Mouse (Mus musculus) liver, embryonic 15.5 days (tissue): Measurements from ENCODE around the gene Carmil2. TPM values are rescaled to one million over a fixed set of nuclear protein-coding genes. Genes with fewer than 3 reads are reported as not detected.

Source experiments
- ATAC-seq: fragments of 200-750 bp; cut with Nextera tagmentation; 2 replicates; pipeline ENCODE4 v1.8.0; 2017; ENCODE audit warnings: moderate number of reproducible peaks, mild to moderate bottlenecking, moderate library complexity; ENCODE audit not compliant: insufficient read depth
- H3K27ac ChIP-seq: fragments of 300-500 bp; sonication (generic); replicated peaks from 2 replicates; pipeline ENCODE4 v1.5.1; 2015; ENCODE audit warnings: mild to moderate bottlenecking, inconsistent platforms
- H3K27me3 ChIP-seq: fragments of 300-500 bp; sonication (generic); 2 replicates; pipeline ENCODE4 v1.6.1; 2015; ENCODE audit warnings: mild to moderate bottlenecking, inconsistent platforms
- H3K36me3 ChIP-seq: fragments of 300-500 bp; sonication (generic); replicated peaks from 2 replicates; pipeline ENCODE4 v1.6.1; 2015; ENCODE audit warnings: moderate library complexity, mild to moderate bottlenecking, inconsistent platforms
- H3K4me1 ChIP-seq: fragments of 300-500 bp; sonication (generic); replicated peaks from 2 replicates; pipeline ENCODE4 v1.6.1; 2015; ENCODE audit warnings: inconsistent platforms
- H3K4me2 ChIP-seq: fragments of 300-500 bp; sonication (generic); 2 replicates; pipeline ENCODE4 v1.6.1; 2015; ENCODE audit warnings: moderate library complexity, mild to moderate bottlenecking, inconsistent platforms
- H3K4me3 ChIP-seq: fragments of 300-500 bp; sonication (generic); replicated peaks from 2 replicates; pipeline ENCODE4 v1.5.1; 2015; ENCODE audit warnings: mild to moderate bottlenecking, inconsistent platforms
- H3K9ac ChIP-seq: fragments of 300-500 bp; sonication (generic); 2 replicates; pipeline ENCODE4 v1.6.1; 2015; ENCODE audit warnings: moderate library complexity, mild to moderate bottlenecking, inconsistent platforms
- H3K9me3 ChIP-seq: fragments of 300-500 bp; sonication (generic); replicated peaks from 2 replicates; pipeline ENCODE4 v1.6.1; 2016; ENCODE audit warnings: inconsistent platforms
- whole genome bisulfite sequencing: fragments of 180-500 bp; shearing (Covaris S2); methylation state at CpG from one replicate; pipeline ENCODE4 v1.1.7; 2015; ENCODE audit warnings: mixed read lengths; ENCODE audit not compliant: insufficient replicate concordance; 5-methylcytosine and 5-hydroxymethylcytosine counted together
- polyA plus RNA-seq: library from polyadenylated mRNA; unstranded; fragments of >200 nt; fragmentation: Nextera tagmentation; extraction: Ambion mirVana; gene quantifications from 2 replicates; pipeline ENCODE4 v1.2.1, GENCODE M21; 2015

Carmil2 gene
- polyA plus RNA-seq, 1 experiment from 2014 or later, result 0.35 TPM

DNA sequence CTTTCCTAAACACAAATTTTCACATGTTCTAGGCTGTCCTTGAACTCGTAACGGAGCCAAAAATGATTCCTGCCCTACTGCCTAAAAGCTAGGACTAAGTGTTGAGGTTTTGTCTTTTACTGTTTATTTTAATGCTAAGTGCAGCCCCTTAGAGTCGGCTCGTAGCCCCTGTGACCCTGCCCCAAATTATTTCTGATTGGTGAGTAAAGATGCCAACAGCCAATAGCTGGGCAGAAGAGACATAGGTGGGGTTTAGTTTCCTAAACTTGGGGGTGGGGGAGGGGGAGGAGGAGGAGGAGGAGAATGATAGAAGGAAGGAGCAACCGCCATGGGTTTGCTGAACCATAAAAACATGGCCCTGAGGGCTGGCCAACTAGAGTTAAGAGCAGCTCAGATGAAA is 39.7 kb downstream of the Carmil2 start:
- Histone ChIP-seq H3K4me1 (no peaks in the 10 kb centered on the region), H3K9ac (no peak overlapping the region), H3K4me2 (no peak overlapping the region), H3K9me3 (no peaks in the 10 kb centered on the region), H3K27ac (no peak overlapping the region), H3K36me3 (no peaks in the 10 kb centered on the region), H3K4me3 (no peak overlapping the region), H3K27me3 (no peaks in the 10 kb centered on the region)
- ATAC-seq, result no peak
- 58% methylated on average over 5 of the region's 5 CpGs for WGBS

DNA sequence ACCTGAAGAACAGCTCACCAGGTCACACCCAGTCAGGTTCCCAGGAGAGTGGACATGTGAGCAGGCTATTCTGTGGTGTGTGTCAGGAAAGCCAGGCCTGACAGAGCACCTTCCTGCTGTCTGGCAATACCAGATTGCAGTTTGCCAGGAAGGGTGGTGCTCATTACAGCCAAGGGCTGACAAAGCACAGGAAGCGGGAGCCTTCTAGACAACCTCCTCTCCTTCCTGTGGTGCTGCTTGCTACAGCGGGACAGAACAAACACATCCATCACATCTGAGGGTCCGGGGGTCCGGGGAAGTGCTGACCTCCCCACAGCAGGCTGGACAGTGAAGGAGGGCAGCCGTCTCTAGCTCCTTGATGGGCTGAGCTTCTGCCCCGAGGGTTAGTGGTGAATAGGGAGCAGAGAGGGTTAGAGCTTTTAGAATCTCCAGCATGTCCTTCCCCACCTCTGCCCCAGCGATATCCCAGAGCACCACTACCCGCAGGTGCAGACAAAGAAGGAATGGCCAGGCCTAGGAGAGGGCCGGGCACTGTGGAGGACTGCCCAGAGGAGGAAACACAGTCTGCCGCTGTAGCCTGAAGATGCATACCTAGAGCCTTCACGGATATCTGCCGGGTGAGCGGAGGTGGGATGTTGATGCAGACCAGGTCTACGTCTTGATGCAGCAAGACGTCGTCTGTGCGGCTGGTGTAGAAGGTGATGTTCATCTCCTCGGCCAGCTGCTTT is 41.5 kb downstream of the Carmil2 start:
- Histone ChIP-seq H3K4me2 (no peak overlapping the region), H3K9ac (no peak overlapping the region), H3K4me1 (peaks cover 9% of the 10 kb centered on the region), H3K36me3 (no peaks in the 10 kb centered on the region), H3K27me3 (no peaks in the 10 kb centered on the region), H3K9me3 (no peaks in the 10 kb centered on the region), H3K4me3 (no peak overlapping the region), H3K27ac (no peak overlapping the region)
- WGBS, result 37% methylated on average over 18 of the region's 18 CpGs
- ATAC-seq, result peak; percentile 58

DNA sequence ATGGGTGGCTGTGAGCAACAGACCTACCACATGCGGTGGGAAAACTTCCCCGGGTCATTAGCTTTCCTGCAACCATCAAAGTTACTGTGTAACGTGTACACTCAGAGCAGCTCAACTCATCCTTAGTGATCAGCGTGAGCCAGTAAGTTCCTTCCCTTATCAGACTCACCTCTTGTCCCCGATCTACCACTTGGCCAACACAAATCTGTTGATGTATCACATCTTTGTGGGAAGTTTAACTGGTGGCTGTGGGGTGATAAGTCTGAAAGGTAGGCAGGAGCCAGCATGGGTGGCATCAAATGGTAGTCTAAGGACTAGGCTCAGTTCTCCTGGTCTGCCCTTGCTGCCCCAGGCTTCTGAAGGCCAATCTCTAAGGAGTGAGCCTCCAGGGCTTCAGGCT is 46.1 kb downstream of the Carmil2 start:
- Histone ChIP-seq H3K9me3 (no peaks in the 10 kb centered on the region), H3K4me1 (peaks cover 9% of the 10 kb centered on the region), H3K36me3 (no peaks in the 10 kb centered on the region), H3K27ac (no peak overlapping the region), H3K9ac (no peak overlapping the region), H3K27me3 (0 out of 2 replicates have a peak, but pooled peaks cover 5% of the 10 kb centered on the region), H3K4me3 (no peak overlapping the region), H3K4me2 (no peak overlapping the region)
- ATAC-seq, result 0 out of 2 replicates have a peak, but pooled peaks have one; percentile 25
- WGBS, result 35% methylated on average over 5 of the region's 5 CpGs

DNA sequence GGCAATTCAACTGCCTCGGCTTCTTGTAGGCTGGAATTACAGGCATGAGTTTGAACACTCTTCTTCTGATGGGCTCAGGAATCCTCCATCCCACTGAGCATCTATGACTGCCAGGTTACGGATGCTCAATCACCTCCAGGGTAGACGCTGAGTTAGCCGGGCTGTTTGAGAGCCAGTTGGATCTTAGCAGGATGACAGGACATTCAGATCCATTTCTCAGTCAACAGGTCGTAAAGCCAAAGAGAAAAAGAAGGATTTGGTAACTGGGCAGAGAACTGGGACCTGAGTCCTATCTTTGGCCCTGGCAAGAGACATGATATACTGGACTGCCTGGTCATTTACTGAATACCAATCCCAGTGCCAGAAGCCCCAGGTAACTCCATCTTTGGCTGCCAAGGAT is 53.1 kb downstream of the Carmil2 start:
- no peak overlapping the region for H3K27ac ChIP-seq
- H3K36me3 ChIP-seq, result no peaks in the 10 kb centered on the region
- no peaks in the 10 kb centered on the region for H3K27me3 ChIP-seq
- H3K9ac ChIP-seq, result no peak overlapping the region
- no peak overlapping the region for H3K4me2 ChIP-seq
- no peaks in the 10 kb centered on the region for H3K9me3 ChIP-seq
- ATAC-seq, result no peak
- no peak overlapping the region for H3K4me3 ChIP-seq
- 72% methylated on average over 5 of the region's 5 CpGs for WGBS
- H3K4me1 ChIP-seq, result peaks cover 5% of the 10 kb centered on the region; the same call in 1 of the 2 replicates

DNA sequence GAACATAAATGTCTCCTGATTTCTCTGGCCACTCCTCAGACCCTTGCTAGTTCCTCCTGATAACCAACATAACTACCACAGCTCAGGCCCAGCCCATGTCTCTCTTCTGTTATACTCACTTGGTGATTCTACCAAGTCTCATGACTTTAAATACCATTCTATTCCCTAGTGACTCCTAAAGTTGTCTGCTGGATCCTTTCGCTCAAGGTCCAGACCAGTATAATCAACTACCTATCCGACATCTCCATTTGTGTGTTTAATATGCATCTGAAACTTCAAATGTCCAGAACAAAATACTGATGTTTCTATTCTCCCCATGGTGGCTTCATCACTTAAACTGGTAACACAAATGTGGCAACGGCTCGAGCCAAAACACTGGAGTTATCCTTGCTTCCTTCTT is 57.2 kb downstream of the Carmil2 start:
- H3K9me3 ChIP-seq, result no peaks in the 10 kb centered on the region
- H3K4me1 ChIP-seq, result peaks cover 8% of the 10 kb centered on the region
- H3K4me3 ChIP-seq, result no peak overlapping the region
- no peak overlapping the region for H3K9ac ChIP-seq
- no peak for ATAC-seq
- no peaks in the 10 kb centered on the region; the same call in 1 of the 2 replicates for H3K27me3 ChIP-seq
- no peaks in the 10 kb centered on the region for H3K36me3 ChIP-seq
- no peak overlapping the region for H3K27ac ChIP-seq
- no peak overlapping the region for H3K4me2 ChIP-seq
- 68% methylated on average over 4 of the region's 4 CpGs for WGBS

Other genes starting within 250 kb of the Carmil2 start
- 3.1 and 4.8 TPM in 2 replicates for gene Tppp3, start 214.7 kb upstream of the Carmil2 start, polyA plus RNA-seq
- gene Zdhhc1, start 189.4 kb upstream of the Carmil2 start, polyA plus RNA-seq, result 1.9 and 2.3 TPM in 2 replicates
- 0.40 and 0.58 TPM in 2 replicates for gene Hsd11b2, start 167.5 kb upstream of the Carmil2 start, polyA plus RNA-seq
- gene Atp6v0d1, start 120.2 kb upstream of the Carmil2 start, polyA plus RNA-seq, result 52.4 and 59.4 TPM in 2 replicates
- 7.1 and 7.2 TPM in 2 replicates for gene Ripor1, start 81.0 kb upstream of the Carmil2 start, polyA plus RNA-seq
- gene Ctcf, start 49.7 kb upstream of the Carmil2 start, polyA plus RNA-seq, result 62.0 and 63.5 TPM in 2 replicates
- gene Agrp, start 48.9 kb upstream of the Carmil2 start, polyA plus RNA-seq, result 0.18 TPM in 1 of 2 replicates, not detected in the other
- 22.4 and 23.6 TPM in 2 replicates for gene Acd, start 14.8 kb downstream of the Carmil2 start, polyA plus RNA-seq
- gene Pard6a, start 14.9 kb downstream of the Carmil2 start, polyA plus RNA-seq, result 6.1 and 6.3 TPM in 2 replicates
- not detected in 2 replicates for gene 4933405L10Rik, start 21.4 kb downstream of the Carmil2 start, polyA plus RNA-seq
- 4.4 and 5.2 TPM in 2 replicates for gene Enkd1, start 21.9 kb downstream of the Carmil2 start, polyA plus RNA-seq
- 1.8 and 2.3 TPM in 2 replicates for gene Gfod2, start 72.4 kb downstream of the Carmil2 start, polyA plus RNA-seq
- 45.0 and 52.2 TPM in 2 replicates for gene Ranbp10, start 141.1 kb downstream of the Carmil2 start, polyA plus RNA-seq
- 0.07 and 0.22 TPM in 2 replicates for gene Tsnaxip1, start 141.5 kb downstream of the Carmil2 start, polyA plus RNA-seq
- gene Cenpt, start 167.0 kb downstream of the Carmil2 start, polyA plus RNA-seq, result 20.3 and 22.7 TPM in 2 replicates
- gene Thap11, start 168.9 kb downstream of the Carmil2 start, polyA plus RNA-seq, result 31.5 and 32.2 TPM in 2 replicates
- 85.2 and 94.1 TPM in 2 replicates for gene Nutf2, start 174.3 kb downstream of the Carmil2 start, polyA plus RNA-seq
- gene Edc4, start 194.6 kb downstream of the Carmil2 start, polyA plus RNA-seq, result 15.3 and 15.5 TPM in 2 replicates
- gene Nrn1l, start 207.3 kb downstream of the Carmil2 start, polyA plus RNA-seq, result not detected in 2 replicates
- gene Pskh1, start 214.2 kb downstream of the Carmil2 start, polyA plus RNA-seq, result 10.3 and 12.5 TPM in 2 replicates
- gene Ctrl, start 247.6 kb downstream of the Carmil2 start, polyA plus RNA-seq, result 0.20 and 0.36 TPM in 2 replicates